Mouse (Mus musculus) cerebellum, adult 9-11 months (tissue): ENCODE results near the gene Dennd2a.

ENCODE experiments used
- DNase-seq: peaks from one replicate; pipeline ENCODE4 v3.0.0; 2022

The Dennd2a gene

GRCm38 (mm10) chr6:39555648-39555945, 2.1 kb downstream of the Dennd2a start:
- DNase-seq: no peak

- no peak for DNase-seq
These were observed 2.6 kb downstream of the Dennd2a start for GRCm38 (mm10) chr6:39554888-39555647.

GRCm38 (mm10) chr6:39551981-39552636, 5.6 kb downstream of the Dennd2a start:
- no peak for DNase-seq

- DNase-seq: no peak
These were observed 9.6 kb downstream of the Dennd2a start for GRCm38 (mm10) chr6:39548030-39548429.

- DNase-seq: no peak
These were observed 12.2 kb downstream of the Dennd2a start for GRCm38 (mm10) chr6:39545474-39545873.

- DNase-seq: no peak
These were observed 13.8 kb downstream of the Dennd2a start for GRCm38 (mm10) chr6:39543769-39544420.

GRCm38 (mm10) chr6:39542631-39543597, 14.8 kb downstream of the Dennd2a start:
- no peak for DNase-seq

- DNase-seq: no peak
These were observed 17.1 kb downstream of the Dennd2a start for GRCm38 (mm10) chr6:39540563-39540962.

GRCm38 (mm10) chr6:39539679-39540155, 17.9 kb downstream of the Dennd2a start:
- DNase-seq: no peak

GRCm38 (mm10) chr6:39538227-39538626, 19.4 kb downstream of the Dennd2a start:
- DNase-seq: no peak

- DNase-seq: no peak
These were observed 20.4 kb downstream of the Dennd2a start for GRCm38 (mm10) chr6:39537276-39537675.

GRCm38 (mm10) chr6:39536621-39537020, 21.0 kb downstream of the Dennd2a start:
- DNase-seq: no peak

GRCm38 (mm10) chr6:39534944-39535343, 22.7 kb downstream of the Dennd2a start:
- DNase-seq: no peak

- peak; percentile 78 for DNase-seq
These were observed 28.8 kb downstream of the Dennd2a start for GRCm38 (mm10) chr6:39528671-39529535.

GRCm38 (mm10) chr6:39527811-39528210, 29.9 kb downstream of the Dennd2a start:
- DNase-seq: no peak

GRCm38 (mm10) chr6:39527337-39527784, 30.3 kb downstream of the Dennd2a start:
- no peak for DNase-seq

- DNase-seq: no peak
These were observed 30.9 kb downstream of the Dennd2a start for GRCm38 (mm10) chr6:39526797-39527196.

- DNase-seq: peak; percentile 88
These were observed 34.5 kb downstream of the Dennd2a start for GRCm38 (mm10) chr6:39523161-39523560.

GRCm38 (mm10) chr6:39522425-39522824, 35.2 kb downstream of the Dennd2a start:
- peak; percentile 83 for DNase-seq

GRCm38 (mm10) chr6:39515739-39516131, 41.9 kb downstream of the Dennd2a start:
- no peak for DNase-seq

GRCm38 (mm10) chr6:39515040-39515738, 42.5 kb downstream of the Dennd2a start:
- no peak for DNase-seq
